Mouse (Mus musculus): ENCODE data around the gene Slc2a4. TPM values are rescaled to one million over a fixed set of nuclear protein-coding genes. Genes with fewer than 3 reads are reported as not detected.

The Slc2a4 gene
- 0.31 TPM for polyA plus RNA-seq (2017; shearing (Covaris generic))

DNA sequence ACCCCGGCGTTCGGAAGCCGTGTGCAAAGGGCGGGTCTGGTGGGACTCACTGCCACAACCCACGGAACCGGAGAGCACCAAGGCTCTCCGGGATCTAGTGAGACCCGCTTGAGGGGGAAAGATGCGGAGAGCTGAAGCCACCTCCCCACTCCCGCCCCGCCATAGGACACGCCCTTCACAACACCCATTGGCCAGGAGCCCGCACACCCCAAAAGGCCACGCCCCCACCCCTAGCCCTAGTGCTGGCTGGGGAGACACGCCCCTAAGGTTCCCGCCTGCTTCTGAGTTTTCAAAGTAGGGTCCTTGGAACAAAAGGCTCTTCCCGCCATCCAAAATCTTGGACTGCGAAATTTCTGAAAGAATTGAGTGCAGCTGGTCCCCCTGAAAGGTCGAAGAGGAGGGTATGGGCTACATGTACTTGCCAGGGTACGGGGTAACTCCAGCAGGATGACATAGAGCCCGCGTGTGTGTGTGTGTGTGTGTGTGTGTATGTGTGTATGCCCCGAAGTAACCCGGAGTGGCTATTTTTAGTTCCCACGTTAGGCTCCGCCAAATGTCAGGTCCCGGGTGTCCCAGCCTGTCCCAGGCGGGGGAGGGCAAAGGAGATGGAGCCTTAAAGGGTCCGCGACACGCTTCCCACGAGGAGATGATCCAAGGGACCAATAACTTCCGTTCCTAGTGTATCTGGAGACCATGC, at the start of gene Slc2a4:
Gene Slc2a4 (minus strand): TSS at position 123 of the 697 bp plus-strand sequence.

DNA sequence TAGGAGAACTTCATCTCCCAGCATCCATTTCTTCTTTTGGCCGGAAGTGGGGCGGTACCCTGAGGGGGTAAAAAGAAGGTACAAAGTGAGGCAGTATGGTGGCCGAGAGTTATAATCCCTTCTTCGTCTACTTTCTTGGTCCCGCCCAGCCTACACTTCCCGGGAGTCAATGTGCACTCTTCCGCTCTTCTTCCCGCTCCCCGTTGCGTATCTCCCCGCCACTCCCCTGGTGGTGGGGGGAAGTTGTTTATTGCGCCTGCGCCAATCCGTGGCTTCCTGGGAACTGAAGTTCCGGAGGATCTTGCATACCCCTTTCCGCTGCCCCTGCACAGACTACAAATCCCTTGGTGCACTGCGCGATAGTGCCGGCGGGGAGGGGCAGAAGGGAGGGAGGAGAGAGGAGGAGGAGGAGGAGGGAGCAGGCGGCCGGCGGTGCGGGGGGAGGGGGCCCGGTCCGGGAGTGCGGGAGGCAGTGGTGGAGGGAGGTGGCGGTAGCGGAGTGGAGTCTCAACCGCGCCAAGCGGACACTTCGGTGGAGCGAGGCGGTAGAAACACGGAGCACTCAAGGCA, 47.5 kb upstream of the Slc2a4 start, which contains the start of gene Phf23:
Gene Phf23 (plus strand): TSS at position 387 of the 570 bp plus-strand sequence.

DNA sequence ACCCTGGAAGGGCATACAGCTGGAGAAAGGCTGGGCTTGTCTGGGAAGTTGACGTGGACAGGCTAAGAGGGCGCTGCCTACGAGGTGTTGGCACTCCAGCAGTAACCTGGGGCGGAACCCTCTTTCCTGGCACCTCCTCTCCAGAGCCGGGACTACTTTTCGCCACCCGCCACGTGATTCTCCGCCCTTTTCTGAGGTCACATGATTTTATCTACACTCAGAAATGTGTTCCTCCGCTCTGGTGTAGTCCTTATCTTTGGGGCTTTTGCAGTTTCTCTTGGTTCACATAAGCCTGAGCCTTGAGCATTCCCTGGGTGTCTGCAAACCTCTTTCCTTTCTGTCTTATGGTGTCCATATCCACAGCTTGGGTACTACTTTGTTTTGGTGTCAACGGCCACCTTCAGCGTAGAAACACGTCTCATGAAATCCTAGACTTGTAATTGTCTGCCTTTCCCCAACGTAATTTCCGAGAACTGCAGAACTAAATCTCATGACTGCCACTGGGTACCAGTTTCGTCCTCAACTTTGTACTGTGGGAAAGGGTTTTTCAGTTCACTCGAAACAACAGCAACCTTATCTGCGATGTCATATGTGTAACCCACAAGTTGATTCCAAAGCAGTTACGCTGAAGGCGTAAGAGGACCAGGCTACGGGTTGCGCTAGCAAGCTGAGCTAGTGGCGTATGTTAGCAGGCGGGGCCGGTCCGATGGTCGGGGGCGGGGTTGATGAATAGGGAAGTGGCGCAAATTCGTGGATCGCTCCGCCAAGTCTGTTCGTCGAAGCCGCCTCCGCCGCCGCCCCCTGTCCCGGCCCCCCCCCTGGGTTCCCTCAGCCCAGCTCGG, 43.1 kb upstream of the Slc2a4 start, which contains the start of gene Gabarap:
Gene Gabarap (plus strand): TSS at position 294 of the 842 bp plus-strand sequence.

DNA sequence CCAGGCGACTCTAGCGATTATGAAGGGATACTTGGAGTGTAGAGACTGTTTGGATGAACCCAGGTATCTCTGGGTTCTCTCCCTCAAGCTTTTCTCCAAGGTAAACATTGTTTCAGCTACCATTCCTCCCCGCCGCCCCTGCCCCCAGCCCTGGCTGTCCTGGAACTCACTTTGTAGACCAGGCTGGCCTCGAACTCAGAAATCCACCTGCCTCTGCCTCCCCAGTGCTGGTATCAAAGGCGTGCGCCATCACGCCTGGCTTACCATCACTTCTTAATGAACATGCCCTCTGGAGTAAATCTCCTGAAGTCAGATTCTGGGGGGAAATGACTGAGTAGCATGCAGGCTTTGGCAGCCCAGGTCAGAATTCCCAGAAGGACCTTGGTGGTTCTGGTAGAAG, 34.2 kb upstream of the Slc2a4 start, which contains the start of gene Elp5:
Gene Elp5 (minus strand): TSS at position 293 of the 400 bp plus-strand sequence.

DNA sequence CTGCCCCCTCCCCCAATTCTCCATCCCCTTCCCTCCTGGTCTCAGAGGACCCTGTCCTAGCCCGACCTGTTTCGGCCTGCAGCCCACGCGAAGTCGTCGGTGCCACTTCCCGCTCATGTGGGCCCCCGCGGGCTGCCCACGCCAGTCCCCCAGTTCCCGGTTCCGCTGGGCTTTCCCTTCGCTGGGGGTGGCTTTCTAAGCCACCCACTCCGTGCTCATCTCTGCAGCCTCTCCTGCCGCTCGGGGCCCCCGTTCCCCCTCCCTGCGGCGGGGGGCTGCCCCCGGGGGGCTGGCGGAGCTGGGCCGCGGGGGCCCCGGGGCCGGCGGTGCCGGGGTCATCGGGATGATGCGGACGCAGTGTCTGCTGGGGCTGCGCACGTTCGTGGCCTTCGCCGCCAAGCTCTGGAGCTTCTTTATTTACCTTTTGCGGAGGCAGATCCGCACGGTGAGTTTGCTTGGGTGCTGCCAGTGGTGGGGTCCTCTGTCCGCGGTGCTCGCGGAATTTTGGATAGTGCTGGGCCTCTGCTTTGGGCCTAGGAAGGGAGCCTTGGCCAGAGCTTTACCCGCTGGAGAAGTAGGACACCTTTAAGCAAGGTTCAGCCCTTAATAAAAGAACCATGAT, 33.3 kb upstream of the Slc2a4 start, which contains the start of gene Ctdnep1:
Gene Ctdnep1 (plus strand): TSS at position 16 of the 622 bp plus-strand sequence.

DNA sequence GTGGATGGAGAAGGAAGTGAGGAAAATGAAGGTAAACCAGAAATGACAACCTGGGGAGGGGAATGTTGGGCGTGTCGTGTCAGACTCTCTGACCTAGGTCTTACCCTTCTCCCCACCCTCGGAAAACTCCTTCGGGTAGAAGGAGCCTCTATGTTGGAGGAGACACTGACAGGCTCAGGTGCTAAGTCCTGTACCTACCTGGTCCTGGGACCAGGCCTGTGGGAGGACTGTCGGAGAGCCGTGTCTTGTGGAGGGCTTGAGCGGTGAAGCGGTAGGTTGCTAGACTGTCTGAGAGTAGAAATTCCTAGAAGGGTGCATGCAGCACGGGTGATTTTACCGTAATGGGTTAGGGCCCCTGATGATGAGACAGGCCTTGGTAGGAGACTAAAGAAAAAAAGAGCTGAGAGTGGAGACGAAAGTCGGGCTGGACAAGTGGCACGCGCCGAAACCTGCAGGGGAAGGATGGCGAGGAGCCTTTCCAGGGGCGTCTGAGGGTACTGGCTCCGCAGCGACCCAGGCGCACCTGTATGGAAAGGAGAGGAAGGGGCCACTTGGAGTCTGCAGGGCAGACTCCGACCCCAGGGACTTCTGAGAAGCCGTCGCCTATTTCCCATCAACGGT, 16.8 kb upstream of the Slc2a4 start, which contains the start of gene Cldn7:
Gene Cldn7 (plus strand): TSS at position 130 of the 621 bp plus-strand sequence.

DNA sequence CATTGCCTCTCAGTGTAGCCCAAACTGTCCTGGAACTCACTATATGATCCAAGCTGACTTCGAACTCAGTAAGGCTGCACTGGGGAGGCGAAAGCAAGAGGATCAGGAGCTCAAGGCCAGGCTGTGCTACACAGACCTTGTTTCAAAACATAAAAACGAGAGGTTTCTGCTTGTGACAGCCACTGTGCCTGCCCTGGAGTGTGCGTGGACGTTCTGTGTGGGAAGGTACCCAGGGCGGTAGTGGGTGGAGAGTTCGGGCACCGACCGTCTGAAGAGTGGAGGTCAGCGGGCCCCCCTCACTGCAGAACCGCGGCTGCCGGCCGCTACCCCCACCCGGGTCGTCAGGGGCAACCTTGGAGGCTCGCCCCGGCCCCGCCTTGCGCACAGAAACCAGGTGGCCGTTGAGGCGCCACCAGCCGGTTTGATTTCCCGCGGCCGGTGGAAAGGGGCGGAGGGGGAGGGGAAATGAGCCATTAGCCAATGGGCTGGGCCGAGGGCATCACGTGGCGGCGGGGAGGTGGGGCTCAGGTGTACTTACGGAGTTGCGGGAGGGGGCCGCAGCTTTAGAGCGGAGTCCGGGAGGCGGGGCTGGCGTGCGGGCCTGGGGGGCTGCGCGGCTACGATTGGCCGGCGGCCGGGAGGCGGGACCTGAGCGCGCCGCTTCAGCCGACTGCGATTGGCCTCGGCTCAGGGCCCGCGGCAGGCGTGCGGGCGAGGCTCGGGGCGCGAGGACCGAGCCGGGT, 12.7 kb downstream of the Slc2a4 start, which contains the start of gene Ybx2:
Gene Ybx2 (plus strand): TSS at position 660 of the 743 bp plus-strand sequence.

DNA sequence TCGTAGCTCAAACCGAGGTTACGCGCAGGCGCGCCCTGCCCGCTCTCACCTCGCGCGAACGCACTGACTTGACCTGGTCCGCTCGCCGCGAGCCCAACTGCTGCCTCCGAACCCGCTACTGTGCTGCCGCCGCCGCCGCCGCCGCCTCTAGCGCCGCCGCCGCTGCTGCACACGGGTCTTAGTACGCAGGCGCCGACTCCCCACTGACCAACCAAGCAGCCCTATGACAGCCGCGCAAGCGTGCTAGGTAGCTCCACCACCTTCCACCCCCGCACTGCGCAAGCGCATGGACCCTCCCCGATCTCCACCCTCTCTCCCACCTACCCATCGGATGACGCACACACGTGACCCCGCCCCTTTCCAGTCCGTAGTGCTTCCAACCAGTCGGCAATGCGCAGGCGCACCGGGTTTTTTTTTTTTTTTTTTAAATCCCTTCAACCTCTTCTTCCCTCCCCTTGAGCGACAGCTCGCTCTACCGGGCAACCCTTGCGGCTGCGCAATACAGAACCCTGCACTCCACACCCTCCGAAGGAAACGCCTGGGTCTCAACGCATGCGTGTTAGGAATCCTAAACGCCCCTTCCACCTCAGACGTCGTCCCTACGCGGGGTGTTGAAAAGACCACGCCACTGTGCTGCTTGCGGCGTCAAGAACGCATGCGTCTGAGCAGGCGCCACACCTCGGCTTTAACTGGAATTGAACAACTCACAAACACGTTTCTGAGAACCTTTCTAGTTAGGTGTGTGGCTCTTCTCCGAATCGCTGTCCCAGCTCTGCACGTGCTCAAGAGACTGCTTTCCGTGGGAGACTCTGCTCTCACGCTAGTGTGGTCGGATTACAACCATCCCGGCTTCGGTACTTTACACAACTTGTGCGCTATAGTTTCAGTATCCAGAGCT, 26.6 kb downstream of the Slc2a4 start, which contains the start of gene Eif5a:
Gene Eif5a (minus strand): TSS at position 845 of the 898 bp plus-strand sequence.

DNA sequence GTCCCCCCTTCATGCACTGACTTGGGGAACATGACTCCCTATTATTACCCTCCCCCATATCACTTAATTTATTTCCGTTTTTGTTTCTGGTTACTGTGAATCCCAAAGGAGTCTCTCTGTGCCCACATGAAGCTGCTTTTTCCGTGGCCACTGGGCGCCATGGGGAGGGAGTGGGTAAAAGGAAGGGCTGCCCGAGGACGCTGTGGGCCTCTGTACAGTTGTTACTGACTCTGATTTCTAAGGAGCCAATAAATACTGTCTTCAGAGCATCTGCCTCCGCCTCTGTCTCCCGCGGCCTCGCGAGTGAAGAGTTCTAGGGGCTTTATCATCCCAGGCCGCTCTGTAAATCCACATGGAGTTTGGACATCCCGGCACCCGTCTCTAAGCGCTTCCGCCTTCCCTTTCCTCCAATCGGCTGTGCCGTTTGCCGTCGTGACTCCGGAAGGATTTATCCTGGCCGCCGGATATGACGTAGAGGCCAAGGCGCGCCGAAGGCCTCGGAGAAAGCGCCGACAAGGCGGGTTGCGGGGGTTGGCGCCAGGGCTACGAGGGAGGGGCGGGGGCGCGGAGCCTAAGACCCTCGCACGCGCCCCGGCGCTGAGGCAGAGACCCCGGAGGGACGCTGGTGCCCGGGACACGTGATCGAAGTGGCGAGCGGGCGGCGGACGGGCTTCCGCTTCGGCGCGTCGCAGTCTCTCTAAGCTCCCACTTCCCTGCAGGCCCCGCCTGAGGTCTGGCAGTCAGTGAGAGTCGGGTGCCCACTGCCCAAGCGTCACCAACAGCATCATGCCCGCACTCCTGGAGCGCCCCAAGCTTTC, 34.2 kb downstream of the Slc2a4 start, which contains the start of gene Gps2:
Gene Gps2 (plus strand): TSS at position 335 of the 818 bp plus-strand sequence.

DNA sequence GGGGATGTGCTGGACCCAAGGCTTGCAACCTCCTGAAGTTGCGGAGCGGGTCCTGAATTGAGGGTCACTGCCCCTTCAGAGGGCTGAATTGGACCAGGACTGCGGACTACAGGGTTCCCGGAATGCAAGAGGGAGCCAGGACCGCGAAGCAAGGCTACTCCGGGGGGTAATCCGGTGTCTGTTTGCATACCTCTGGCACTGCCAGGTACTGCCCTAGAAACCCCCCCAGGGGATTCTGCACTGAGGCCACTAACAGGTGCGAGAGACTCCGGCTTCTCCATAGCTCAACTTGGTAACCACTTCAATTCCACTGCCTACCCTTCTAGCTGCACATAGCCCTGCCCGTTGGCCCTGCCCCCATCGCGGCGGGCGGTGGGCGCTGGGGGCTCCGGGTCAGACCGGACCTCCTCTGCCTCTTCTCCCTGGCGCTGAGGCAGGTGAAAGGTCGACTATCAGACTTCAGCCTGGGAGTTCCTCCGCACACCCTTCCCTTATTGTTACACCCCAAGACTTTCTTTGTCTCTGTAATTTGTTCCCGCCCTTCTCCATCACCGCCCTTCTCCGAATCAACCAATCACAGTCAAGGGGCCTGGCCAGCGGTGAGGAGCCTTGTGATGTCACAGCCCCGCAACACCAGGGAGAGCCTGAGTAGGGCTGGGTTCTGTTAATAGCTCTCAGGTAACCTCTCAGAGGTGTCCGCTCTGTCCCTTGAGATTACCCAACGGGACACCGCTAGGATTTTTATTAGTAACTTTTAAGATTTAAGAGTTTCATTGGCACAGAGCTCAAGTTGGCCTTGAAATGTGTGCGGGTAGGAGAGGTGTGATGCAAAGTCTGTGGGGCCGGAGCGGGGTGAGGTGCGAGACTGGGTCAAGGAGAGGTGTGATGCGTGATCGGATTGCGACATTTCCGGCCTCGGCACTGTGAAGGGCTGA, 47.2 kb downstream of the Slc2a4 start, which contains the start of the genes 2810408A11Rik and Neurl4:
Gene 2810408A11Rik (minus strand): TSS at position 517 of the 935 bp plus-strand sequence.
Gene Neurl4 (plus strand): TSS at position 602 of the 935 bp plus-strand sequence.

DNA sequence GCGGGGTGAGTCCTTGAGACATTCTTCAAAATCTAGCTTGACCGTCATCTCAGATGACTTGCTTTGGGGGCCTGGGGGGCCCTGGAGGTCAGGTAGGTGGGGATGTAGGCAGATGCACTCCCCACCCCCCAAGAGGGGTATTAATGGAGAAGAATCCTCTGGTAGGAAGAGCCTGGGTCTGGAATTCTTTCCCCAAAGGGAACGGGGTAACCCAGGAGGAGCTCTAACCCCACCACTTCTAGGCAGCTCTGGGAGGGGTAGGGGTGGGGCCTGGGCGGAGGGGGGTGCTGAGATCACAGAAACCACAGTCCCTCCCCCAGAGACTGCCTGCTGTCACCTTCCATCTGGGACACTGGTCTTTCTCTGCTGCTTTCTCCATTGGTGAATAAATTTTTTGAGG, 52.7 kb downstream of the Slc2a4 start, which contains the start of gene Acap1:
Gene Acap1 (minus strand): TSS at position 249 of the 400 bp plus-strand sequence.

Other genes starting within 250 kb of the Slc2a4 start
- 59.9 TPM for gene Polr2a, start 189.6 kb downstream of the Slc2a4 start, polyA plus RNA-seq (2017; shearing (Covaris generic))
- gene Slc35g3, start 186.2 kb downstream of the Slc2a4 start, polyA plus RNA-seq (2017; shearing (Covaris generic)), result not detected
- gene Zbtb4, start 182.3 kb downstream of the Slc2a4 start, polyA plus RNA-seq (2017; shearing (Covaris generic)), result 4.5 TPM
- gene Chrnb1, start 152.2 kb downstream of the Slc2a4 start, polyA plus RNA-seq (2017; shearing (Covaris generic)), result 4.8 TPM
- gene Fgf11, start 146.3 kb downstream of the Slc2a4 start, polyA plus RNA-seq (2017; shearing (Covaris generic)), result not detected
- not detected for gene Tmem102, start 142.6 kb downstream of the Slc2a4 start, polyA plus RNA-seq (2017; shearing (Covaris generic))
- not detected for gene Gm39566, start 132.9 kb downstream of the Slc2a4 start, polyA plus RNA-seq (2017; shearing (Covaris generic))
- gene Spem2, start 129.7 kb downstream of the Slc2a4 start, polyA plus RNA-seq (2017; shearing (Covaris generic)), result not detected
- not detected for gene Spem1, start 126.0 kb downstream of the Slc2a4 start, polyA plus RNA-seq (2017; shearing (Covaris generic))
- 0.56 TPM for gene Nlgn2, start 110.4 kb downstream of the Slc2a4 start, polyA plus RNA-seq (2017; shearing (Covaris generic))
- 125 TPM for gene Tmem256, start 109.7 kb downstream of the Slc2a4 start, polyA plus RNA-seq (2017; shearing (Covaris generic))
- 23.8 TPM for gene Plscr3, start 101.8 kb downstream of the Slc2a4 start, polyA plus RNA-seq (2017; shearing (Covaris generic))
- gene Tnk1, start 89.5 kb downstream of the Slc2a4 start, polyA plus RNA-seq (2017; shearing (Covaris generic)), result not detected
- not detected for gene Tmem95, start 70.2 kb downstream of the Slc2a4 start, polyA plus RNA-seq (2017; shearing (Covaris generic))
- 2.1 TPM for gene Kctd11, start 66.8 kb downstream of the Slc2a4 start, polyA plus RNA-seq (2017; shearing (Covaris generic))
- gene Acap1, start 52.6 kb downstream of the Slc2a4 start, polyA plus RNA-seq (2017; shearing (Covaris generic)), result 613 TPM
- 2.8 TPM for gene 2810408A11Rik, start 47.2 kb downstream of the Slc2a4 start, polyA plus RNA-seq (2017; shearing (Covaris generic))
- 3.6 TPM for gene Neurl4, start 47.1 kb downstream of the Slc2a4 start, polyA plus RNA-seq (2017; shearing (Covaris generic))
- 135 TPM for gene Gps2, start 34.3 kb downstream of the Slc2a4 start, polyA plus RNA-seq (2017; shearing (Covaris generic))
- 1,138 TPM for gene Eif5a, start 26.2 kb downstream of the Slc2a4 start, polyA plus RNA-seq (2017; shearing (Covaris generic))
- gene Ybx2, start 12.4 kb downstream of the Slc2a4 start, polyA plus RNA-seq (2017; shearing (Covaris generic)), result not detected
- not detected for gene Cldn7, start 16.6 kb upstream of the Slc2a4 start, polyA plus RNA-seq (2017; shearing (Covaris generic))
- 30.2 TPM for gene Ctdnep1, start 33.0 kb upstream of the Slc2a4 start, polyA plus RNA-seq (2017; shearing (Covaris generic))
- gene Elp5, start 34.3 kb upstream of the Slc2a4 start, polyA plus RNA-seq (2017; shearing (Covaris generic)), result 70.4 TPM
- 493 TPM for gene Gabarap, start 43.0 kb upstream of the Slc2a4 start, polyA plus RNA-seq (2017; shearing (Covaris generic))
- 114 TPM for gene Phf23, start 47.6 kb upstream of the Slc2a4 start, polyA plus RNA-seq (2017; shearing (Covaris generic))
- gene Dvl2, start 52.4 kb upstream of the Slc2a4 start, polyA plus RNA-seq (2017; shearing (Covaris generic)), result 19.7 TPM
- gene Acadvl, start 67.2 kb upstream of the Slc2a4 start, polyA plus RNA-seq (2017; shearing (Covaris generic)), result 120 TPM
- gene Dlg4, start 68.8 kb upstream of the Slc2a4 start, polyA plus RNA-seq (2017; shearing (Covaris generic)), result 9.4 TPM
- not detected for gene Asgr1, start 105.9 kb upstream of the Slc2a4 start, polyA plus RNA-seq (2017; shearing (Covaris generic))
- not detected for gene Asgr2, start 144.5 kb upstream of the Slc2a4 start, polyA plus RNA-seq (2017; shearing (Covaris generic))
- not detected for gene Mgl2, start 182.1 kb upstream of the Slc2a4 start, polyA plus RNA-seq (2017; shearing (Covaris generic))
- gene Clec10a, start 208.0 kb upstream of the Slc2a4 start, polyA plus RNA-seq (2017; shearing (Covaris generic)), result not detected